Mouse (Mus musculus): ENCODE data around the gene Prss57.

DNA sequence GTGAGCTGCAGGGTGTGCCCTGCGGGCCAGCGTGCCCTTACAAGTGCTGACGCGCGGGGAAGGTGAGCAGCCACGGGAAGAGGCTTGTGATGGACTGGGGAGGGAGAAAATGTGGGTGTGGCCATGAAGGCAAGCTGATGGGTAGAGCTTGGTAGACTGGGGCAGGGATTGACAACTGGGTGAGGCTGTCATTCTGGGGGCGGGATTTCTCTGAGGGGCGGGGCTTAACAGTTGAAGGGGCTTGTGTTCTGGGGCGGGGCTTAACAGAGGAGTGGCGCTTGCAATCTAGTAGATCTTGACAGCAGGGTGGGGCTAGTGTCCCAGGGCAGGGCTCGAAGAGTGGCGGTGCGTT lies 10.1 kb downstream of the Prss57 start:
- TF ChIP-seq POLR2A (IDR thresholded peaks at IDR 0.05; ENCODE audit: low read depth, low read length) (no peak), CTCF (conservative IDR thresholded peaks at IDR 0.05; ENCODE audit: insufficient read depth, insufficient read length, low read depth, low read length) (0 out of 2 replicates have a peak, but pooled peaks have one; percentile 3)
